Mouse (Mus musculus) hindbrain, embryonic 14.5 days (tissue): ENCODE measurements at regions not wholly inside any gene's neighbourhood (a gene's known extent, or its start where the extent isn't known, plus 50 kb on each side); places are given as distances from the start of the nearest gene placed in this dataset.

Experiments
- ATAC-seq: fragments of 200-750 bp; cut with Nextera tagmentation; 2 replicates; pipeline ENCODE4 v1.8.0; 2017; ENCODE audit warnings: moderate number of reproducible peaks, mild to moderate bottlenecking, moderate TSS enrichment, moderate library complexity; ENCODE audit not compliant: low FRiP score
- DNase-seq: peaks from one replicate; pipeline ENCODE4 v3.0.0-alpha.2; 2015; ENCODE audit warnings: low spot score
- H3K27ac ChIP-seq: fragments of 300-500 bp; sonication (generic); 2 replicates; pipeline ENCODE4 v1.5.1; 2014; ENCODE audit warnings: mild to moderate bottlenecking, moderate library complexity
- H3K27me3 ChIP-seq: fragments of 300-500 bp; sonication (generic); 2 replicates; pipeline ENCODE4 v1.6.1; 2014; ENCODE audit warnings: mild to moderate bottlenecking, low read length, mixed read lengths; ENCODE audit not compliant: control insufficient read depth, insufficient read depth
- H3K36me3 ChIP-seq: fragments of 300-500 bp; sonication (generic); replicated peaks from 2 replicates; pipeline ENCODE4 v1.6.1; 2014; ENCODE audit not compliant: control insufficient read depth, insufficient read depth
- H3K4me1 ChIP-seq: fragments of 300-500 bp; sonication (generic); replicated peaks from 2 replicates; pipeline ENCODE4 v1.6.1; 2014; ENCODE audit warnings: antibody characterized with exemption, low read length, mixed read lengths; ENCODE audit not compliant: control insufficient read depth, insufficient read depth
- H3K4me2 ChIP-seq: fragments of 300-500 bp; sonication (generic); replicated peaks from 2 replicates; pipeline ENCODE4 v1.6.1; 2014; ENCODE audit warnings: mild to moderate bottlenecking, moderate library complexity
- H3K4me3 ChIP-seq: fragments of 300-500 bp; sonication (generic); replicated peaks from 2 replicates; pipeline ENCODE4 v1.5.1; 2014; ENCODE audit warnings: mild to moderate bottlenecking, low read length
- H3K9ac ChIP-seq: fragments of 300-500 bp; sonication (generic); 2 replicates; pipeline ENCODE4 v1.6.1; 2014
- H3K9me3 ChIP-seq: fragments of 300-500 bp; sonication (generic); 2 replicates; pipeline ENCODE4 v1.6.1; 2016; ENCODE audit warnings: low read length; ENCODE audit not compliant: control insufficient read depth
- whole genome bisulfite sequencing: fragments of 180-500 bp; shearing (Covaris S2); extraction: QIAGEN DNeasy Blood & Tissue Kit; methylation state at CpG from one replicate; pipeline ENCODE4 v1.1.7; 2014; 5-methylcytosine and 5-hydroxymethylcytosine counted together

- H3K4me3 ChIP-seq: no peak overlapping the region
- 75% methylated on average over 2 of the region's 2 CpGs for WGBS
- peaks cover 11% of the 10 kb centered on the region for H3K4me1 ChIP-seq
- no peaks in the 10 kb centered on the region for H3K9me3 ChIP-seq
- H3K27me3 ChIP-seq: peaks cover 3% of the 10 kb centered on the region; the same call in 1 of the 2 replicates
- no peaks in the 10 kb centered on the region for H3K36me3 ChIP-seq
- no peak overlapping the region for H3K4me2 ChIP-seq
- H3K9ac ChIP-seq: no peak overlapping the region
- DNase-seq (no peak), ATAC-seq (no peak)
- no peak overlapping the region for H3K27ac ChIP-seq
Observed at GRCm38 (mm10) chr19:45288722-45289121, 53.1 kb upstream of the Lbx1 start.

GRCm38 (mm10) chr19:45297812-45298211 is 62.2 kb upstream of the Lbx1 start:
- no peaks in the 10 kb centered on the region for H3K36me3 ChIP-seq
- DNase-seq (peak; percentile 46), ATAC-seq (no peak)
- WGBS: 24% methylated on average over 3 of the region's 3 CpGs
- no peak overlapping the region for H3K4me2 ChIP-seq
- peaks cover 42% of the 10 kb centered on the region for H3K4me1 ChIP-seq
- peaks cover 33% of the 10 kb centered on the region for H3K27me3 ChIP-seq
- no peak overlapping the region for H3K27ac ChIP-seq
- no peak overlapping the region for H3K4me3 ChIP-seq
- H3K9me3 ChIP-seq: no peaks in the 10 kb centered on the region
- H3K9ac ChIP-seq: no peak overlapping the region

GRCm38 (mm10) chr19:45299341-45299740 is 63.7 kb upstream of the Lbx1 start:
- ATAC-seq (no peak), DNase-seq (no peak)
- H3K9me3 ChIP-seq: no peaks in the 10 kb centered on the region
- H3K4me2 ChIP-seq: no peak overlapping the region
- H3K4me1 ChIP-seq: peaks cover 40% of the 10 kb centered on the region
- no peak overlapping the region for H3K9ac ChIP-seq
- H3K27me3 ChIP-seq: peaks cover 37% of the 10 kb centered on the region
- no peak overlapping the region for H3K4me3 ChIP-seq
- WGBS: 75% methylated on average over 3 of the region's 3 CpGs
- H3K36me3 ChIP-seq: no peaks in the 10 kb centered on the region
- 0 out of 2 replicates have a peak overlapping the region, but pooled peaks have one; percentile 23 for H3K27ac ChIP-seq

- Histone ChIP-seq H3K4me3 (no peak overlapping the region), H3K4me1 (peaks cover 40% of the 10 kb centered on the region), H3K27me3 (peaks cover 38% of the 10 kb centered on the region), H3K9ac (no peak overlapping the region), H3K27ac (peak overlapping the region; percentile 98), H3K9me3 (no peaks in the 10 kb centered on the region), H3K36me3 (no peaks in the 10 kb centered on the region), H3K4me2 (no peak overlapping the region)
- WGBS: 19% methylated on average over 5 of the region's 5 CpGs
- DNase-seq (no peak), ATAC-seq (no peak)
Observed at GRCm38 (mm10) chr19:45299768-45300167, 63.8 kb upstream of the Btrc start.

- Histone ChIP-seq H3K4me2 (peak overlapping the region; percentile 95), H3K9ac (peak overlapping the region; percentile 71), H3K27ac (peak overlapping the region; percentile 98), H3K27me3 (peaks cover 47% of the 10 kb centered on the region), H3K4me1 (peaks cover 33% of the 10 kb centered on the region), H3K36me3 (no peaks in the 10 kb centered on the region), H3K9me3 (no peaks in the 10 kb centered on the region), H3K4me3 (peak overlapping the region; percentile 41)
- 5% methylated on average over 21 of the region's 22 CpGs for WGBS
- ATAC-seq: peak; percentile 46
- peak; percentile 72 for DNase-seq
Observed at GRCm38 (mm10) chr19:45300691-45301431, 62.7 kb upstream of the Btrc start.

GRCm38 (mm10) chr19:45301432-45301732 is 62.2 kb upstream of the Btrc start:
- Histone ChIP-seq H3K9me3 (no peaks in the 10 kb centered on the region), H3K4me3 (peak overlapping the region; percentile 41), H3K27ac (peak overlapping the region; percentile 98), H3K9ac (peak overlapping the region; percentile 71), H3K4me2 (peak overlapping the region; percentile 95), H3K27me3 (peaks cover 48% of the 10 kb centered on the region), H3K4me1 (peaks cover 33% of the 10 kb centered on the region), H3K36me3 (no peaks in the 10 kb centered on the region)
- DNase-seq: peak; percentile 61
- WGBS: 2% methylated on average over 15 of the region's 16 CpGs
- ATAC-seq: 0 out of 2 replicates have a peak, but pooled peaks have one; percentile 2

GRCm38 (mm10) chr19:45301733-45302547 is 61.6 kb upstream of the Btrc start:
- DNase-seq (peak; percentile 84), ATAC-seq (peak; percentile 88)
- peak overlapping the region; percentile 98 for H3K27ac ChIP-seq
- no peaks in the 10 kb centered on the region for H3K9me3 ChIP-seq
- H3K9ac ChIP-seq: peak overlapping the region; percentile 71
- under 1% methylated on average over 54 of the region's 58 CpGs for WGBS
- H3K4me1 ChIP-seq: peaks cover 33% of the 10 kb centered on the region
- peak overlapping the region; percentile 41 for H3K4me3 ChIP-seq
- H3K36me3 ChIP-seq: no peaks in the 10 kb centered on the region
- H3K27me3 ChIP-seq: peaks cover 48% of the 10 kb centered on the region
- peak overlapping the region; percentile 95 for H3K4me2 ChIP-seq

- peak overlapping the region; percentile 41 for H3K4me3 ChIP-seq
- 3% methylated on average over 16 of the region's 16 CpGs for WGBS
- H3K4me2 ChIP-seq: peak overlapping the region; percentile 95
- ATAC-seq (peak; percentile 18), DNase-seq (no peak)
- H3K9me3 ChIP-seq: no peaks in the 10 kb centered on the region
- peaks cover 40% of the 10 kb centered on the region for H3K4me1 ChIP-seq
- H3K27ac ChIP-seq: peak overlapping the region; percentile 98
- peaks cover 47% of the 10 kb centered on the region for H3K27me3 ChIP-seq
- H3K36me3 ChIP-seq: no peaks in the 10 kb centered on the region
- peak overlapping the region; percentile 71 for H3K9ac ChIP-seq
Observed at GRCm38 (mm10) chr19:45302548-45303241, 60.8 kb upstream of the Btrc start.

- Histone ChIP-seq H3K4me3 (no peak overlapping the region), H3K36me3 (no peaks in the 10 kb centered on the region), H3K27me3 (peaks cover 45% of the 10 kb centered on the region), H3K9ac (0 out of 2 replicates have a peak overlapping the region, but pooled peaks have one; percentile 20), H3K9me3 (no peaks in the 10 kb centered on the region), H3K4me1 (peaks cover 40% of the 10 kb centered on the region), H3K4me2 (no peak overlapping the region), H3K27ac (peak overlapping the region; percentile 39; the same call in 1 of the 2 replicates)
- no peak for ATAC-seq
- DNase-seq: no peak
- 20% methylated on average over 8 of the region's 8 CpGs for WGBS
Observed at GRCm38 (mm10) chr19:45304538-45304937, 59.0 kb upstream of the Btrc start.
